Mouse (Mus musculus) CH12.LX (cell line): Measurements from ENCODE around the gene Rhbdl2. TPM values are rescaled to one million over a fixed set of nuclear protein-coding genes. Genes with fewer than 3 reads are reported as not detected.

Experiments
- DNase-seq: peaks from one replicate; pipeline ENCODE4 v3.0.0-alpha.2; 2013; ENCODE audit errors: extremely low read depth
- H3K27ac ChIP-seq: 2 replicates; pipeline ENCODE4 v1.5.1; 2012; ENCODE audit warnings: low read depth, mild to moderate bottlenecking, control low read depth, moderate library complexity; ENCODE audit not compliant: insufficient read depth
- H3K27me3 ChIP-seq: replicated peaks from 2 replicates; pipeline ENCODE3; 2012; ENCODE audit warnings: inconsistent platforms
- H3K36me3 ChIP-seq, 2 experiments: replicated peaks in 1 of 2; 2 replicates each; pipeline versions ENCODE3 to v1.6.1; 2012; ENCODE audit warnings: inconsistent platforms in 1 of 2, low read length in 1 of 2, mild to moderate bottlenecking in 1 of 2, mixed read lengths in 1 of 2, moderate library complexity in 1 of 2; ENCODE audit not compliant: control insufficient read depth in 1 of 2, insufficient read depth in 1 of 2
- H3K4me1 ChIP-seq, 2 experiments: 2 replicates each; pipeline ENCODE4 v1.6.1; 2012; ENCODE audit warnings: inconsistent platforms in 1 of 2, moderate library complexity in 1 of 2; ENCODE audit not compliant: insufficient read depth in 2 of 2, control insufficient read depth in 1 of 2
- H3K4me2 ChIP-seq: 2 replicates; pipeline ENCODE4 v1.6.1; 2012; ENCODE audit warnings: low read depth, mild to moderate bottlenecking, control low read depth; ENCODE audit not compliant: poor library complexity, insufficient read depth, severe bottlenecking
- H3K4me3 ChIP-seq, 3 experiments: fragments of 150-350 bp in 1 of 3; sonication (generic) in 1 of 3; replicated peaks in 1 of 3; 2 replicates each; pipeline versions ENCODE3 to v1.5.1; 2011 to 2012; ENCODE audit warnings: low read depth in 2 of 3, low read length in 2 of 3, mild to moderate bottlenecking in 2 of 3, moderate library complexity in 2 of 3, control low read depth in 1 of 3, improper control_type of control experiment in 1 of 3, inconsistent platforms in 1 of 3, mixed read lengths in 1 of 3; ENCODE audit not compliant: poor library complexity in 1 of 3
- H3K79me2 ChIP-seq: replicated peaks from 2 replicates; pipeline ENCODE4 v1.6.1; 2012; ENCODE audit warnings: mild to moderate bottlenecking, moderate library complexity; ENCODE audit not compliant: control insufficient read depth, poor library complexity, insufficient read depth, severe bottlenecking; ENCODE audit errors: extremely low read depth
- H3K9ac ChIP-seq: 2 replicates; pipeline ENCODE4 v1.6.1; 2012; ENCODE audit warnings: low read depth, mild to moderate bottlenecking, control low read depth, moderate library complexity; ENCODE audit not compliant: insufficient read depth
- H3K9me3 ChIP-seq: replicated peaks from 2 replicates; pipeline ENCODE3; 2012; ENCODE audit warnings: low read length, inconsistent platforms, mixed read lengths
- CHD2 ChIP-seq: IDR thresholded peaks from 2 replicates; pipeline ENCODE4 v1.6.1; 2011; ENCODE audit warnings: low read length, improper control_type of control experiment
- ELF1 ChIP-seq: IDR thresholded peaks from 2 replicates; pipeline ENCODE4 v1.6.1; 2014; ENCODE audit warnings: low read depth, mild to moderate bottlenecking, inconsistent platforms, low read length, improper control_type of control experiment
- EP300 ChIP-seq: IDR thresholded peaks from 2 replicates; pipeline ENCODE4 v1.6.1; 2011; ENCODE audit warnings: low read length, improper control_type of control experiment
- ETS1 ChIP-seq: conservative IDR thresholded peaks from 2 replicates; pipeline ENCODE4 v1.6.1; 2012; ENCODE audit warnings: low read depth, mild to moderate bottlenecking, inconsistent platforms, low read length, improper control_type of control experiment, moderate library complexity
- GABPA ChIP-seq: IDR thresholded peaks from 2 replicates; pipeline ENCODE4 v1.6.1; 2012; ENCODE audit warnings: low read depth, low read length, improper control_type of control experiment, inconsistent platforms; ENCODE audit not compliant: insufficient replicate concordance
- IRF4 ChIP-seq: IDR thresholded peaks from 2 replicates; pipeline ENCODE4 v1.6.1; 2014; ENCODE audit warnings: low read depth, mild to moderate bottlenecking, inconsistent platforms, low read length, improper control_type of control experiment
- MAFK ChIP-seq: IDR thresholded peaks from 2 replicates; pipeline ENCODE4 v1.6.1; 2011; ENCODE audit warnings: low read length, improper control_type of control experiment; ENCODE audit not compliant: insufficient replicate concordance
- MAZ ChIP-seq: IDR thresholded peaks from 2 replicates; pipeline ENCODE4 v1.6.1; 2012; ENCODE audit warnings: low read depth, mild to moderate bottlenecking, inconsistent platforms, low read length, improper control_type of control experiment, moderate library complexity
- MXI1 ChIP-seq: IDR thresholded peaks from 2 replicates; pipeline ENCODE4 v1.6.1; 2011; ENCODE audit warnings: mild to moderate bottlenecking, low read depth, low read length, improper control_type of control experiment
- NELFE ChIP-seq: IDR thresholded peaks from 2 replicates; pipeline ENCODE4 v1.6.1; 2011; ENCODE audit warnings: low read depth, low read length, improper control_type of control experiment
- NRF1 ChIP-seq: IDR thresholded peaks from 2 replicates; pipeline ENCODE4 v1.6.1; 2014; ENCODE audit warnings: low read depth, mild to moderate bottlenecking, inconsistent platforms, low read length, improper control_type of control experiment, moderate library complexity
- POLR2A ChIP-seq: IDR thresholded peaks from 2 replicates; pipeline ENCODE4 v1.6.1; 2011; ENCODE audit warnings: low read depth, mild to moderate bottlenecking, improper control_type of control experiment, low read length
- POLR2AphosphoS2 ChIP-seq: IDR thresholded peaks from 2 replicates; pipeline ENCODE4 v1.6.1; 2011; ENCODE audit warnings: low read depth, low read length, improper control_type of control experiment
- RAD21 ChIP-seq: IDR thresholded peaks from 2 replicates; pipeline ENCODE4 v1.6.1; 2011; ENCODE audit warnings: low read depth, mild to moderate bottlenecking, low read length, improper control_type of control experiment, moderate library complexity
- SIN3A ChIP-seq: IDR thresholded peaks from 2 replicates; pipeline ENCODE4 v1.6.1; 2012; ENCODE audit warnings: low read length, improper control_type of control experiment, inconsistent platforms
- TBP ChIP-seq: conservative IDR thresholded peaks from 2 replicates; pipeline ENCODE4 v1.6.1; 2011; ENCODE audit warnings: low read depth, low read length, improper control_type of control experiment
- USF1 ChIP-seq: IDR thresholded peaks from 2 replicates; pipeline ENCODE4 v1.6.1; 2014; ENCODE audit warnings: low read depth, mild to moderate bottlenecking, inconsistent platforms, low read length, improper control_type of control experiment
- ZNF384 ChIP-seq: IDR thresholded peaks from 2 replicates; pipeline ENCODE4 v1.6.1; 2012; ENCODE audit warnings: low read depth, low read length, improper control_type of control experiment, inconsistent platforms
- dilution Hi-C: fragments of 300-500 bp; cut with MboI; formaldehyde crosslinking; loops from 2 replicates; pipeline ENCODE4 v1.14.3; 2020; ENCODE audit warnings: low sequenced_read_pairs; ENCODE audit not compliant: extremely low pct_unique_long_range_greater_than_20kb, extremely low pct_ligation_motif_present
- in situ Hi-C: fragments of 300-500 bp; cut with MboI; formaldehyde crosslinking; loops from 3 replicates; pipeline ENCODE4 v1.14.3; 2019; ENCODE audit warnings: low sequenced_read_pairs, low pct_ligation_motif_present, low pct_unique_long_range_greater_than_20kb, mixed read lengths
- polyA plus RNA-seq: library from polyadenylated mRNA; unstranded; fragments of >175 nt; gene quantifications from 2 replicates; pipeline ENCODE4 v1.2.1, GENCODE M21; 2012; ENCODE audit warnings: low read depth; ENCODE audit not compliant: insufficient read length
- total RNA-seq, 2 experiments: library from RNA; depleted of rRNA; stranded (reverse); fragments of 300-350 nt in 1 of 2; fragments of >200 nt in 1 of 2; gene quantifications; 2 replicates each; pipeline ENCODE4 v1.2.3; 2012 to 2014

Gene Rhbdl2
- total and polyA plus RNA-seq, 3 experiments: not detected

DNA sequence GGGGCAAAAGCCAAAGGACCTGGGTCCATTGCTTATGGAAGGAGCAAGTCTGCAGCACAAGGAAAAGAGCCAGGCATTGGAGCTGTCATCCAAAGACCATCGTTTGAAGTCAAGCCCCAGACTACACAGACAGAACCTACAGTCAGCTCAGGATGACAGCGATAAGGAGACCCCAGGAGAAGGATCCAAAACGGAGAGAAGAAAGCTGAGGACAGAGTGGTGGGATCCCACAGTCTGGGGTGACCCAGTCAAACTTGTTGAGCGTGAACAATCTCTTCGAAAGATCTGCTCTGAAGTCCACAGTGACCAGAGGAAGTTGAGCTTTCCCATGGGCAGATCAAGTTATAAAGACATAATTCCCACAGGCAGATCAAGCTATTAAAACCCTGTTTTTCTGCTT, 72.9 kb downstream of the Rhbdl2 start:
- Histone ChIP-seq H3K27ac (no peak overlapping the region), H3K4me2 (no peak overlapping the region), H3K27me3 (peaks cover 32% of the 10 kb centered on the region), H3K4me3 (no peak overlapping the region), H3K9ac (no peak overlapping the region), H3K36me3 (no peaks in the 10 kb centered on the region), H3K79me2 (no peaks in the 10 kb centered on the region), H3K9me3 (peaks cover 2% of the 10 kb centered on the region), H3K4me1 (no peaks in the 10 kb centered on the region)
- dilution Hi-C loops: no loop called here
- in situ Hi-C loops: no loop called here
- no peak for DNase-seq
- no peak for TF ChIP-seq MAFK
- TF ChIP-seq RAD21: no peak
- TF ChIP-seq MAZ: no peak
- TF ChIP-seq SIN3A: no peak
- TF ChIP-seq USF1: no peak
- no peak for TF ChIP-seq EP300
- no peak for TF ChIP-seq ZNF384
- no peak for TF ChIP-seq TBP
- no peak for TF ChIP-seq ETS1
- TF ChIP-seq GABPA: no peak
- no peak for TF ChIP-seq ELF1
- TF ChIP-seq NELFE: no peak
- no peak for TF ChIP-seq NRF1
- TF ChIP-seq IRF4: no peak
- no peak for TF ChIP-seq MXI1
- TF ChIP-seq POLR2A: no peak
- no peak for TF ChIP-seq POLR2AphosphoS2
- no peak for TF ChIP-seq CHD2

Other genes with a start within 250 kb of the Rhbdl2 start
- gene Macf1, start 103.5 kb upstream of the Rhbdl2 start, total RNA-seq (2012; rRNA removed): 77.2 and 77.8 TPM in 2 replicates
- 56.8 and 63.3 TPM in 2 replicates for gene Macf1, start 103.5 kb upstream of the Rhbdl2 start, total RNA-seq (2014; rRNA removed)
- 81.4 and 93.3 TPM in 2 replicates for gene Macf1, start 103.5 kb upstream of the Rhbdl2 start, polyA plus RNA-seq
- gene Ndufs5, start 69.7 kb upstream of the Rhbdl2 start, total RNA-seq (2012; rRNA removed): 213 and 227 TPM in 2 replicates
- gene Ndufs5, start 69.7 kb upstream of the Rhbdl2 start, total RNA-seq (2014; rRNA removed): 174 and 179 TPM in 2 replicates
- gene Ndufs5, start 69.7 kb upstream of the Rhbdl2 start, polyA plus RNA-seq: 121 and 145 TPM in 2 replicates
- gene Akirin1, start 37.5 kb upstream of the Rhbdl2 start, total RNA-seq (2012; rRNA removed): 27.9 and 33.3 TPM in 2 replicates
- 52.1 and 55.1 TPM in 2 replicates for gene Akirin1, start 37.5 kb upstream of the Rhbdl2 start, total RNA-seq (2014; rRNA removed)
- gene Akirin1, start 37.5 kb upstream of the Rhbdl2 start, polyA plus RNA-seq: 35.6 and 37.3 TPM in 2 replicates
- gene 4933427I04Rik, start 71.8 kb downstream of the Rhbdl2 start, total RNA-seq (2012; rRNA removed): not detected in 2 replicates
- gene 4933427I04Rik, start 71.8 kb downstream of the Rhbdl2 start, total RNA-seq (2014; rRNA removed): not detected in 2 replicates
- gene 4933427I04Rik, start 71.8 kb downstream of the Rhbdl2 start, polyA plus RNA-seq: not detected in 2 replicates
- gene Mycbp, start 117.0 kb downstream of the Rhbdl2 start, total RNA-seq (2012; rRNA removed): 31.4 and 33.8 TPM in 2 replicates
- 45.4 and 46.9 TPM in 2 replicates for gene Mycbp, start 117.0 kb downstream of the Rhbdl2 start, total RNA-seq (2014; rRNA removed)
- gene Mycbp, start 117.0 kb downstream of the Rhbdl2 start, polyA plus RNA-seq: 54.4 and 54.7 TPM in 2 replicates
- 23.6 and 24.0 TPM in 2 replicates for gene Rragc, start 129.6 kb downstream of the Rhbdl2 start, total RNA-seq (2012; rRNA removed)
- 67.6 and 77.9 TPM in 2 replicates for gene Rragc, start 129.6 kb downstream of the Rhbdl2 start, total RNA-seq (2014; rRNA removed)
- 49.0 and 49.1 TPM in 2 replicates for gene Rragc, start 129.6 kb downstream of the Rhbdl2 start, polyA plus RNA-seq
- 2.1 and 3.2 TPM in 2 replicates for gene 4930535I16Rik, start 130.1 kb downstream of the Rhbdl2 start, total RNA-seq (2012; rRNA removed)
- not detected in 2 replicates for gene 4930535I16Rik, start 130.1 kb downstream of the Rhbdl2 start, total RNA-seq (2014; rRNA removed)
- gene 4930535I16Rik, start 130.1 kb downstream of the Rhbdl2 start, polyA plus RNA-seq: not detected in 2 replicates